Mouse (Mus musculus): ENCODE measurements around the gene Gm20388. TPM values are rescaled to one million over a fixed set of nuclear protein-coding genes. Genes with fewer than 3 reads are reported as not detected.
A peak's percentile ranks its signal among the peaks of the same experiment; 100 is the strongest.

The Gm20388 gene
- polyA plus RNA-seq, 1 experiment, result 49.7 TPM

- WGBS, result 72% methylated on average over 7 of the region's 7 CpGs
- peak overlapping the region; percentile 37; the same call in 1 of the 2 replicates for H3K27ac ChIP-seq (ENCODE audit: insufficient read depth, low read depth, low read length)
- no peaks in the 10 kb centered on the region for H3K36me3 ChIP-seq (ENCODE audit: control insufficient read depth, insufficient read depth, low read length)
- peaks cover 5% of the 10 kb centered on the region for H3K4me1 ChIP-seq (ENCODE audit: control insufficient read depth, insufficient read depth, low read length)
- H3K4me3 ChIP-seq (ENCODE audit: insufficient read depth, low read depth, low read length), result no peak overlapping the region
- TF ChIP-seq CTCF (conservative IDR thresholded peaks at IDR 0.05; ENCODE audit: insufficient read depth, insufficient read length, low read depth, low read length), result no peak
- TF ChIP-seq POLR2A (IDR thresholded peaks at IDR 0.05; ENCODE audit: low read depth, low read length), result no peak
- no peak for DNase-seq
- H3K27me3 ChIP-seq (replicated peaks; ENCODE audit: control insufficient read depth, insufficient read depth, low read length), result no peaks in the 10 kb centered on the region
Measured at GRCm38 (mm10) chr8:120698426-120698825, 787.8 kb downstream of the Gm20388 start.

DNA sequence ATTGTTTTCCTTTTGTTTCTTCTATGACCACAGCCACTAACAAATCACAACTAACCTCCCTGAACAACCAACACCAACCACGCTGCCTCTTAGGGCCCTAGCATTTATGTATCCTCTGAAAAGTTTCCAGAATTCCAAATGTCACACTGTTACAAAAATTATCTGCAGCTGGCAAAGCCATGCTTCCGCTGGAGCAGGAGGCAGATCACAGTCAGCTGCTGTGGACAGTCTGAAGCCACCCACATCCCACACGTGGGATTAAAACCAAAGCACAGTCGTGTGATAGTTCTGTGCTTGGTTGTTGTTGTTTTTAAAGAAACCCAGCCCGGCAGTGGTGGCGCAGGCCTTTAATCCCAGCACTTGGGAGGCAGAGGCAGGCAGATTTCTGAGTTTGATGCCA is 788.4 kb downstream of the Gm20388 start:
- Histone ChIP-seq H3K4me1 (ENCODE audit: control insufficient read depth, insufficient read depth, low read length) (peaks cover 5% of the 10 kb centered on the region), H3K27ac (ENCODE audit: insufficient read depth, low read depth, low read length) (0 out of 2 replicates have a peak overlapping the region, but pooled peaks have one; percentile 37), H3K4me3 (ENCODE audit: insufficient read depth, low read depth, low read length) (no peak overlapping the region), H3K36me3 (ENCODE audit: control insufficient read depth, insufficient read depth, low read length) (no peaks in the 10 kb centered on the region), H3K27me3 (replicated peaks; ENCODE audit: control insufficient read depth, insufficient read depth, low read length) (no peaks in the 10 kb centered on the region)
- WGBS, result 63% methylated on average over 6 of the region's 6 CpGs
- DNase-seq, result no peak
- no peak for TF ChIP-seq CTCF (conservative IDR thresholded peaks at IDR 0.05; ENCODE audit: insufficient read depth, insufficient read length, low read depth, low read length)
- no peak for TF ChIP-seq POLR2A (IDR thresholded peaks at IDR 0.05; ENCODE audit: low read depth, low read length)

GRCm38 (mm10) chr8:120699565-120699964 is 788.9 kb downstream of the Gm20388 start:
- H3K27me3 ChIP-seq (replicated peaks; ENCODE audit: control insufficient read depth, insufficient read depth, low read length), result no peaks in the 10 kb centered on the region

DNA sequence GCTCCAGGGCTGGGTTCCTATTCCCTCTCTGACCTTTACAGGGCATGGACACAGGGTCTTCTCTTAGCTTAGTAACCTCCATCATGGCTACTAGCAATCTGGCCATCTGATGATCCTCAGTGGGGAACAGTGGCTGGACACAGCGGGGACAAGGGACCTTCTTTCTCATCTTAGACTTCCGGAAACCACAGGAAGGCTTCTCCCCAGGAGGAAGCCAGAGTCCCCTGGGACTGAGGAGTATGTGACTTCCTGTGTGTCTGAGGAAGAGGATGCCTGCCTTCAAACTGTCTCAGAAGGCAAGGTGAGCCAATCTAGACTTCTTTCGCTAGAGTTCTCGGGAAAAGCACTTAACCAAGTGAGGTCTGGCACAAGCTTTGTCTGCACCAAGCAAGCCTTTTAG is 789.4 kb downstream of the Gm20388 start:
- Histone ChIP-seq H3K27me3 (replicated peaks; ENCODE audit: control insufficient read depth, insufficient read depth, low read length) (no peaks in the 10 kb centered on the region), H3K4me1 (ENCODE audit: control insufficient read depth, insufficient read depth, low read length) (peaks cover 5% of the 10 kb centered on the region), H3K27ac (ENCODE audit: insufficient read depth, low read depth, low read length) (peak overlapping the region; percentile 66), H3K36me3 (ENCODE audit: control insufficient read depth, insufficient read depth, low read length) (no peaks in the 10 kb centered on the region), H3K4me3 (ENCODE audit: insufficient read depth, low read depth, low read length) (no peak overlapping the region)
- DNase-seq, result no peak
- TF ChIP-seq POLR2A (IDR thresholded peaks at IDR 0.05; ENCODE audit: low read depth, low read length), result no peak
- TF ChIP-seq CTCF (conservative IDR thresholded peaks at IDR 0.05; ENCODE audit: insufficient read depth, insufficient read length, low read depth, low read length), result no peak
- 63% methylated on average over 4 of the region's 4 CpGs for WGBS

More at GRCm38 (mm10) chr8:120699565-120699964, 788.9 kb downstream of the Gm20388 start:
- TF ChIP-seq POLR2A (IDR thresholded peaks at IDR 0.05; ENCODE audit: low read depth, low read length) (no peak), CTCF (conservative IDR thresholded peaks at IDR 0.05; ENCODE audit: insufficient read depth, insufficient read length, low read depth, low read length) (no peak)
- no peaks in the 10 kb centered on the region for H3K36me3 ChIP-seq (ENCODE audit: control insufficient read depth, insufficient read depth, low read length)
- H3K4me1 ChIP-seq (ENCODE audit: control insufficient read depth, insufficient read depth, low read length), result peaks cover 5% of the 10 kb centered on the region
- peak overlapping the region; percentile 66 for H3K27ac ChIP-seq (ENCODE audit: insufficient read depth, low read depth, low read length)
- WGBS, result 64% methylated on average over 2 of the region's 2 CpGs
- DNase-seq, result peak; percentile 48
- no peak overlapping the region for H3K4me3 ChIP-seq (ENCODE audit: insufficient read depth, low read depth, low read length)

- Histone ChIP-seq H3K36me3 (ENCODE audit: control insufficient read depth, insufficient read depth, low read length) (no peaks in the 10 kb centered on the region), H3K4me3 (ENCODE audit: insufficient read depth, low read depth, low read length) (no peak overlapping the region), H3K4me1 (ENCODE audit: control insufficient read depth, insufficient read depth, low read length) (peaks cover 5% of the 10 kb centered on the region), H3K27me3 (replicated peaks; ENCODE audit: control insufficient read depth, insufficient read depth, low read length) (no peaks in the 10 kb centered on the region), H3K27ac (ENCODE audit: insufficient read depth, low read depth, low read length) (no peak overlapping the region)
- 67% methylated on average over 19 of the region's 19 CpGs for WGBS
- no peak for DNase-seq
- no peak for TF ChIP-seq POLR2A (IDR thresholded peaks at IDR 0.05; ENCODE audit: low read depth, low read length)
- TF ChIP-seq CTCF (conservative IDR thresholded peaks at IDR 0.05; ENCODE audit: insufficient read depth, insufficient read length, low read depth, low read length), result no peak
Measured at GRCm38 (mm10) chr8:120701758-120702465, 791.3 kb downstream of the Gm20388 start.

- TF ChIP-seq POLR2A (IDR thresholded peaks at IDR 0.05; ENCODE audit: low read depth, low read length) (no peak), CTCF (conservative IDR thresholded peaks at IDR 0.05; ENCODE audit: insufficient read depth, insufficient read length, low read depth, low read length) (no peak)
- DNase-seq, result no peak
- H3K36me3 ChIP-seq (ENCODE audit: control insufficient read depth, insufficient read depth, low read length), result no peaks in the 10 kb centered on the region
- H3K4me3 ChIP-seq (ENCODE audit: insufficient read depth, low read depth, low read length), result no peak overlapping the region
- H3K4me1 ChIP-seq (ENCODE audit: control insufficient read depth, insufficient read depth, low read length), result peaks cover 5% of the 10 kb centered on the region
- H3K27ac ChIP-seq (ENCODE audit: insufficient read depth, low read depth, low read length), result no peak overlapping the region
- 40% methylated on average over 9 of the region's 9 CpGs for WGBS
- no peaks in the 10 kb centered on the region for H3K27me3 ChIP-seq (replicated peaks; ENCODE audit: control insufficient read depth, insufficient read depth, low read length)
Measured at GRCm38 (mm10) chr8:120704203-120704602, 793.6 kb downstream of the Gm20388 start.

DNA sequence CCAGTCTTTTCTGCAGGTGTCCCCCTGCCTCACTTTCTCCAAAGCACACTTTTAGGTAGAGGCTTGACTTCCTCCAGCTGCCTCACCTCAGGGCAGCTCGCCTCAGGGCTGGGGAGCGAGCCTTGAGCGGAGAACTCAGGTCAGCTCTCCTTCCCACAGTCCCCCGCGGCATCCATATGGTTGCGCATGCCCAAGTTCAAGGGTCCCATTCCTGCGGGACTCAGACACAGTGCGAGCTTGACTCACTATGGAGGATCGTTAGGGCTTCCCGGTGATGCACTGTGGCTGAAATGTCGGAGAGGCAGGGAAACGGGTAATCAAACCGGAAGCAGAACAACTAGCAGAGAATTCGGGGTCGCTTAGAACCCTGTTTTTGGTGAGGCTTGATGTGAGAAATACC is 794.5 kb downstream of the Gm20388 start:
- DNase-seq, result no peak
- Histone ChIP-seq H3K27ac (ENCODE audit: insufficient read depth, low read depth, low read length) (no peak overlapping the region), H3K4me3 (ENCODE audit: insufficient read depth, low read depth, low read length) (no peak overlapping the region), H3K36me3 (ENCODE audit: control insufficient read depth, insufficient read depth, low read length) (no peaks in the 10 kb centered on the region), H3K27me3 (replicated peaks; ENCODE audit: control insufficient read depth, insufficient read depth, low read length) (no peaks in the 10 kb centered on the region), H3K4me1 (ENCODE audit: control insufficient read depth, insufficient read depth, low read length) (peaks cover under 1% of the 10 kb centered on the region; the same call in 1 of the 2 replicates)
- WGBS, result 78% methylated on average over 15 of the region's 15 CpGs
- TF ChIP-seq POLR2A (IDR thresholded peaks at IDR 0.05; ENCODE audit: low read depth, low read length) (no peak), CTCF (conservative IDR thresholded peaks at IDR 0.05; ENCODE audit: insufficient read depth, insufficient read length, low read depth, low read length) (no peak)

Measured in kidney, adult 2 months (tissue).